Mouse (Mus musculus) CH12.LX (cell line): ENCODE data around the gene Tmem239. TPM values are rescaled to one million over a fixed set of nuclear protein-coding genes. Genes with fewer than 3 reads are reported as not detected.
"Not testable (repeated sequence)": the region's sequence is repeated elsewhere in the genome, so short reads cannot be mapped to it uniquely, and the experiment has no call there.

Source experiments
- DNase-seq: peaks from one replicate; pipeline ENCODE4 v3.0.0-alpha.2; 2013; ENCODE audit errors: extremely low read depth
- H3K27ac ChIP-seq: 2 replicates; pipeline ENCODE4 v1.5.1; 2012; ENCODE audit warnings: low read depth, mild to moderate bottlenecking, control low read depth, moderate library complexity; ENCODE audit not compliant: insufficient read depth
- H3K27me3 ChIP-seq: replicated peaks from 2 replicates; pipeline ENCODE3; 2012; ENCODE audit warnings: inconsistent platforms
- H3K36me3 ChIP-seq, 2 experiments: replicated peaks in 1 of 2; 2 replicates each; pipeline versions ENCODE3 to v1.6.1; 2012; ENCODE audit warnings: inconsistent platforms in 1 of 2, low read length in 1 of 2, mild to moderate bottlenecking in 1 of 2, mixed read lengths in 1 of 2, moderate library complexity in 1 of 2; ENCODE audit not compliant: control insufficient read depth in 1 of 2, insufficient read depth in 1 of 2
- H3K4me1 ChIP-seq, 2 experiments: 2 replicates each; pipeline ENCODE4 v1.6.1; 2012; ENCODE audit warnings: inconsistent platforms in 1 of 2, moderate library complexity in 1 of 2; ENCODE audit not compliant: insufficient read depth in 2 of 2, control insufficient read depth in 1 of 2
- H3K4me2 ChIP-seq: 2 replicates; pipeline ENCODE4 v1.6.1; 2012; ENCODE audit warnings: low read depth, mild to moderate bottlenecking, control low read depth; ENCODE audit not compliant: poor library complexity, insufficient read depth, severe bottlenecking
- H3K4me3 ChIP-seq, 3 experiments: fragments of 150-350 bp in 1 of 3; sonication (generic) in 1 of 3; replicated peaks in 1 of 3; 2 replicates each; pipeline versions ENCODE3 to v1.5.1; 2011 to 2012; ENCODE audit warnings: low read depth in 2 of 3, low read length in 2 of 3, mild to moderate bottlenecking in 2 of 3, moderate library complexity in 2 of 3, control low read depth in 1 of 3, improper control_type of control experiment in 1 of 3, inconsistent platforms in 1 of 3, mixed read lengths in 1 of 3; ENCODE audit not compliant: poor library complexity in 1 of 3
- H3K79me2 ChIP-seq: replicated peaks from 2 replicates; pipeline ENCODE4 v1.6.1; 2012; ENCODE audit warnings: mild to moderate bottlenecking, moderate library complexity; ENCODE audit not compliant: control insufficient read depth, poor library complexity, insufficient read depth, severe bottlenecking; ENCODE audit errors: extremely low read depth
- H3K9ac ChIP-seq: 2 replicates; pipeline ENCODE4 v1.6.1; 2012; ENCODE audit warnings: low read depth, mild to moderate bottlenecking, control low read depth, moderate library complexity; ENCODE audit not compliant: insufficient read depth
- H3K9me3 ChIP-seq: replicated peaks from 2 replicates; pipeline ENCODE3; 2012; ENCODE audit warnings: low read length, inconsistent platforms, mixed read lengths
- CHD2 ChIP-seq: IDR thresholded peaks from 2 replicates; pipeline ENCODE4 v1.6.1; 2011; ENCODE audit warnings: low read length, improper control_type of control experiment
- CTCF ChIP-seq, 2 experiments: IDR thresholded peaks in 1 of 2; conservative IDR thresholded peaks in 1 of 2; 2 replicates each; pipeline ENCODE4 v1.5.1; 2011 to 2012; ENCODE audit warnings: low read depth in 2 of 2, low read length in 2 of 2, improper control_type of control experiment in 1 of 2, inconsistent platforms in 1 of 2, mild to moderate bottlenecking in 1 of 2, moderate library complexity in 1 of 2
- ELF1 ChIP-seq: IDR thresholded peaks from 2 replicates; pipeline ENCODE4 v1.6.1; 2014; ENCODE audit warnings: low read depth, mild to moderate bottlenecking, inconsistent platforms, low read length, improper control_type of control experiment
- HCFC1 ChIP-seq: IDR thresholded peaks from 2 replicates; pipeline ENCODE4 v1.6.1; 2012; ENCODE audit warnings: low read depth, mild to moderate bottlenecking, inconsistent platforms, low read length, improper control_type of control experiment
- IRF4 ChIP-seq: IDR thresholded peaks from 2 replicates; pipeline ENCODE4 v1.6.1; 2014; ENCODE audit warnings: low read depth, mild to moderate bottlenecking, inconsistent platforms, low read length, improper control_type of control experiment
- JUN ChIP-seq: IDR thresholded peaks from 2 replicates; pipeline ENCODE4 v1.6.1; 2011; ENCODE audit warnings: low read depth, mild to moderate bottlenecking, low read length, improper control_type of control experiment, moderate library complexity; ENCODE audit not compliant: insufficient read depth
- MEF2A ChIP-seq: IDR thresholded peaks from 2 replicates; pipeline ENCODE4 v1.6.1; 2014; ENCODE audit warnings: low read depth, mild to moderate bottlenecking, inconsistent platforms, low read length, improper control_type of control experiment, borderline replicate concordance
- MXI1 ChIP-seq: IDR thresholded peaks from 2 replicates; pipeline ENCODE4 v1.6.1; 2011; ENCODE audit warnings: mild to moderate bottlenecking, low read depth, low read length, improper control_type of control experiment
- NELFE ChIP-seq: IDR thresholded peaks from 2 replicates; pipeline ENCODE4 v1.6.1; 2011; ENCODE audit warnings: low read depth, low read length, improper control_type of control experiment
- NRF1 ChIP-seq: IDR thresholded peaks from 2 replicates; pipeline ENCODE4 v1.6.1; 2014; ENCODE audit warnings: low read depth, mild to moderate bottlenecking, inconsistent platforms, low read length, improper control_type of control experiment, moderate library complexity
- RAD21 ChIP-seq: IDR thresholded peaks from 2 replicates; pipeline ENCODE4 v1.6.1; 2011; ENCODE audit warnings: low read depth, mild to moderate bottlenecking, low read length, improper control_type of control experiment, moderate library complexity
- RCOR1 ChIP-seq: conservative IDR thresholded peaks from 2 replicates; pipeline ENCODE4 v1.6.1; 2012; ENCODE audit warnings: low read depth, mild to moderate bottlenecking, inconsistent platforms, low read length, improper control_type of control experiment
- SIN3A ChIP-seq: IDR thresholded peaks from 2 replicates; pipeline ENCODE4 v1.6.1; 2012; ENCODE audit warnings: low read length, improper control_type of control experiment, inconsistent platforms
- SMC3 ChIP-seq: IDR thresholded peaks from 2 replicates; pipeline ENCODE4 v1.6.1; 2011; ENCODE audit warnings: low read depth, low read length, improper control_type of control experiment
- TBP ChIP-seq: conservative IDR thresholded peaks from 2 replicates; pipeline ENCODE4 v1.6.1; 2011; ENCODE audit warnings: low read depth, low read length, improper control_type of control experiment
- TCF12 ChIP-seq: IDR thresholded peaks from 2 replicates; pipeline ENCODE4 v1.6.1; 2014; ENCODE audit warnings: low read depth, mild to moderate bottlenecking, inconsistent platforms, low read length, improper control_type of control experiment
- UBTF ChIP-seq: IDR thresholded peaks from 2 replicates; pipeline ENCODE4 v1.6.1; 2012; ENCODE audit warnings: low read depth, mild to moderate bottlenecking, inconsistent platforms, low read length, improper control_type of control experiment, moderate library complexity
- USF1 ChIP-seq: IDR thresholded peaks from 2 replicates; pipeline ENCODE4 v1.6.1; 2014; ENCODE audit warnings: low read depth, mild to moderate bottlenecking, inconsistent platforms, low read length, improper control_type of control experiment
- USF2 ChIP-seq: conservative IDR thresholded peaks from 2 replicates; pipeline ENCODE4 v1.6.1; 2011; ENCODE audit warnings: low read depth, low read length, improper control_type of control experiment
- ZC3H11A ChIP-seq: IDR thresholded peaks from 2 replicates; pipeline ENCODE4 v1.6.1; 2012; ENCODE audit warnings: low read depth, mild to moderate bottlenecking, inconsistent platforms, low read length, improper control_type of control experiment
- ZMIZ1 ChIP-seq: IDR thresholded peaks from 2 replicates; pipeline ENCODE4 v1.6.1; 2012; ENCODE audit warnings: low read depth, mild to moderate bottlenecking, inconsistent platforms, low read length, improper control_type of control experiment
- dilution Hi-C: fragments of 300-500 bp; cut with MboI; formaldehyde crosslinking; loops from 2 replicates; pipeline ENCODE4 v1.14.3; 2020; ENCODE audit warnings: low sequenced_read_pairs; ENCODE audit not compliant: extremely low pct_unique_long_range_greater_than_20kb, extremely low pct_ligation_motif_present
- in situ Hi-C: fragments of 300-500 bp; cut with MboI; formaldehyde crosslinking; loops from 3 replicates; pipeline ENCODE4 v1.14.3; 2019; ENCODE audit warnings: low sequenced_read_pairs, low pct_ligation_motif_present, low pct_unique_long_range_greater_than_20kb, mixed read lengths
- polyA plus RNA-seq: library from polyadenylated mRNA; unstranded; fragments of >175 nt; gene quantifications from 2 replicates; pipeline ENCODE4 v1.2.1, GENCODE M21; 2012; ENCODE audit warnings: low read depth; ENCODE audit not compliant: insufficient read length
- total RNA-seq, 2 experiments: library from RNA; depleted of rRNA; stranded (reverse); fragments of 300-350 nt in 1 of 2; fragments of >200 nt in 1 of 2; gene quantifications; 2 replicates each; pipeline ENCODE4 v1.2.3; 2012 to 2014

The Tmem239 gene
- total and polyA plus RNA-seq, 3 experiments, result not detected

GRCm38 (mm10) chr2:130365211-130366094 is 40.8 kb upstream of the Tmem239 start:
- dilution Hi-C loops (no loop called here), in situ Hi-C loops (loop anchor here (10.0 kb wide), 1 partner anchor 71 kb away; the partner anchor contains the start of gene Ebf4)
- H3K4me3 ChIP-seq, result peak overlapping the region in 2 of 3 experiments; percentile 70 to 85
- no peak for DNase-seq
- no peaks in the 10 kb centered on the region for H3K36me3 ChIP-seq
- H3K4me1 ChIP-seq, result peaks cover 0 to 9% of the 10 kb centered on the region in 2 experiments; a peak in 3 of 4 replicates
- TF ChIP-seq TCF12 (no peak), TBP (0 out of 2 replicates have a peak, but pooled peaks have one; percentile 34), SIN3A (peak; percentile 68; the same call in 1 of the 2 replicates), USF2 (no peak), RAD21 (peak; percentile 26), MXI1 (no peak), USF1 (peak; percentile 55), CTCF (conservative IDR thresholded peaks at IDR 0.05 in 1 of 2, IDR thresholded peaks at IDR 0.05 in 1 of 2; ENCODE audit: low read depth in 2 of 2, low read length in 2 of 2) (peak in 1 of 2 experiments; percentile 66; a peak in 2 of 4 replicates), IRF4 (peak; percentile 26; the same call in 1 of the 2 replicates), NELFE (0 out of 2 replicates have a peak, but pooled peaks have one; percentile 22), ZMIZ1 (no peak), CHD2 (no peak), ELF1 (peak; percentile 67; the same call in 1 of the 2 replicates), JUN (no peak), HCFC1 (peak; percentile 73), SMC3 (peak; percentile 55), MEF2A (peak; percentile 43; the same call in 1 of the 2 replicates)
- H3K4me2 ChIP-seq, result peak overlapping the region; percentile 81
- H3K9ac ChIP-seq, result peak overlapping the region; percentile 65
- peaks cover 2% of the 10 kb centered on the region for H3K9me3 ChIP-seq
- peaks cover 64% of the 10 kb centered on the region for H3K27me3 ChIP-seq
- no peaks in the 10 kb centered on the region for H3K79me2 ChIP-seq
- H3K27ac ChIP-seq, result no peak overlapping the region

DNA sequence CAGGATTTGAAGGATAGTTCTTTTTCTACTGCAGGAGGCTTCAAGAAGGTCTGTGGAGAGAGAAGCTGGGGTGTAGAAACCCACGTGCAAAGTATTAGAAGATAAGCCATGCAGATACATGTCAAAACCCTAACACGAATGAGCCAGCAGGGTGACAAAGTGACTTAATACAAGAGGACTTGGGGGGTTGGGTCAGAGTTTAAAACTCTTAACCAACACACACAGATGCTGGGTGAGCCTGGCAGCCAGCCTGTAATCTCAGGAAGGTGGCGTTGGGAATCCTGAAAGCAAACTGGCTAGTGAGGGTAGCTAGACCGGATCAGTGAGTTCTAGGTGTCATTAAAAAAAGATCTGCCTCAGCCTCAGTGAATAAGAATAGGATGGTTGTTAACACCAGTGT is 38.9 kb upstream of the Tmem239 start:
- DNase-seq, result no peak
- Histone ChIP-seq H3K4me3 (no peak overlapping the region), H3K27me3 (peaks cover 57% of the 10 kb centered on the region), H3K79me2 (no peaks in the 10 kb centered on the region), H3K9me3 (no peaks in the 10 kb centered on the region), H3K27ac (no peak overlapping the region), H3K4me2 (no peak overlapping the region), H3K9ac (no peak overlapping the region), H3K4me1 (peaks cover 0 to 8% of the 10 kb centered on the region in 2 experiments; a peak in 3 of 4 replicates), H3K36me3 (no peaks in the 10 kb centered on the region)
- TF ChIP-seq RCOR1 (no peak), USF1 (no peak), NRF1 (no peak), ZC3H11A (no peak), UBTF (no peak), ELF1 (no peak), HCFC1 (no peak), ZMIZ1 (no peak)
- dilution Hi-C loops, result no loop called here
- in situ Hi-C loops, result loop anchor here (10.0 kb wide), 1 partner anchor 73 kb away; the partner anchor contains the start of gene Ebf4

DNA sequence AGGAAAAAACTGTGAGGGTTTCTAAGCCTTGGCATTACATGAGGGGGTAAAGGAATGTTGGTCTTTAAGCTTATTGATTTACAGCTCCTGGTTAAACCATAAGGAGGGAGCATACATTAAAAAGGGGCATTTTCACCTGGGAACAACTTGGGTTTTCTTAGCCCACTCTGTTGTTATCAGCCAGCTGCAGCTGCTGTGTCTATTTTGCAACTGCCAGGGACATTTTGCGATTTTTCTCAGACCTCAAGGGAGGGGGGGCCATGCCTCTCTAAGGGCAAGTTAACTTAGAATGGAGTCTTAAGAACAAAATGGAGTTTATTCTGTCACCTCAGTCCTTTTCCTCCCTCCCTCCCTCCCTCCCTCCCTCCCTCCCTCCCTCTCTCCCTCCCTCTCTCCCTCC is 33.3 kb upstream of the Tmem239 start:
- H3K4me2 ChIP-seq, dilution Hi-C loops, H3K4me1 ChIP-seq, H3K27ac ChIP-seq, in situ Hi-C loops, H3K36me3 ChIP-seq, H3K4me3 ChIP-seq, H3K9ac ChIP-seq, H3K79me2 ChIP-seq, H3K9me3 ChIP-seq, DNase-seq: not testable (repeated sequence)
- H3K27me3 ChIP-seq, result peaks cover 61% of the 10 kb centered on the region
